Mouse (Mus musculus) intestine, embryonic 16.5 days (tissue): ENCODE data around the gene Mafk. TPM values are rescaled to one million over a fixed set of nuclear protein-coding genes. Genes with fewer than 3 reads are reported as not detected.
A peak's percentile ranks its signal among the peaks of the same experiment; 100 is the strongest.

Experiments
- ATAC-seq: fragments of 200-750 bp; cut with Nextera tagmentation; 2 replicates; pipeline ENCODE4 v1.8.0; 2017; ENCODE audit warnings: moderate TSS enrichment, moderate library complexity
- H3K27ac ChIP-seq: fragments of 300-500 bp; sonication (generic); 2 replicates; pipeline ENCODE4 v1.5.1; 2014; ENCODE audit warnings: mild to moderate bottlenecking, low read length
- H3K27me3 ChIP-seq: fragments of 300-500 bp; sonication (generic); replicated peaks from 2 replicates; pipeline ENCODE4 v1.6.1; 2014; ENCODE audit warnings: low read length, control low read depth, mixed read lengths; ENCODE audit not compliant: control insufficient read depth, insufficient read depth
- H3K36me3 ChIP-seq: fragments of 300-500 bp; sonication (generic); 2 replicates; pipeline ENCODE4 v1.6.1; 2014; ENCODE audit warnings: low read length, control low read depth; ENCODE audit not compliant: control insufficient read depth, insufficient read depth
- H3K4me1 ChIP-seq: fragments of 300-500 bp; sonication (generic); 2 replicates; pipeline ENCODE4 v1.6.1; 2014; ENCODE audit warnings: low read length, control low read depth, mixed read lengths; ENCODE audit not compliant: control insufficient read depth, insufficient read depth
- H3K4me2 ChIP-seq: fragments of 300-500 bp; sonication (generic); 2 replicates; pipeline ENCODE4 v1.6.1; 2014; ENCODE audit warnings: low read depth, low read length, control low read depth
- H3K4me3 ChIP-seq: fragments of 300-500 bp; sonication (generic); 2 replicates; pipeline ENCODE4 v1.5.1; 2014; ENCODE audit warnings: mild to moderate bottlenecking, low read length
- H3K9ac ChIP-seq: fragments of 300-500 bp; sonication (generic); 2 replicates; pipeline ENCODE4 v1.6.1; 2014; ENCODE audit warnings: low read depth, low read length
- H3K9me3 ChIP-seq: fragments of 300-500 bp; sonication (generic); 2 replicates; pipeline ENCODE4 v1.6.1; 2016; ENCODE audit warnings: low read length, control low read depth; ENCODE audit not compliant: control insufficient read depth
- WGBS: fragments of 180-500 bp; shearing (Covaris S2); extraction: QIAGEN DNeasy Blood & Tissue Kit; methylation state at CpG from one replicate; pipeline ENCODE4 v1.1.7; 2014; 5-methylcytosine and 5-hydroxymethylcytosine counted together
- polyA plus RNA-seq: library from polyadenylated mRNA; unstranded; fragments of >200 nt; fragmentation: Nextera tagmentation; extraction: Ambion mirVana; gene quantifications from 2 replicates; pipeline ENCODE4 v1.2.1, GENCODE M21; 2015

The Mafk gene
- polyA plus RNA-seq, 1 experiment from 2014 or later, result 25.2 TPM

DNA sequence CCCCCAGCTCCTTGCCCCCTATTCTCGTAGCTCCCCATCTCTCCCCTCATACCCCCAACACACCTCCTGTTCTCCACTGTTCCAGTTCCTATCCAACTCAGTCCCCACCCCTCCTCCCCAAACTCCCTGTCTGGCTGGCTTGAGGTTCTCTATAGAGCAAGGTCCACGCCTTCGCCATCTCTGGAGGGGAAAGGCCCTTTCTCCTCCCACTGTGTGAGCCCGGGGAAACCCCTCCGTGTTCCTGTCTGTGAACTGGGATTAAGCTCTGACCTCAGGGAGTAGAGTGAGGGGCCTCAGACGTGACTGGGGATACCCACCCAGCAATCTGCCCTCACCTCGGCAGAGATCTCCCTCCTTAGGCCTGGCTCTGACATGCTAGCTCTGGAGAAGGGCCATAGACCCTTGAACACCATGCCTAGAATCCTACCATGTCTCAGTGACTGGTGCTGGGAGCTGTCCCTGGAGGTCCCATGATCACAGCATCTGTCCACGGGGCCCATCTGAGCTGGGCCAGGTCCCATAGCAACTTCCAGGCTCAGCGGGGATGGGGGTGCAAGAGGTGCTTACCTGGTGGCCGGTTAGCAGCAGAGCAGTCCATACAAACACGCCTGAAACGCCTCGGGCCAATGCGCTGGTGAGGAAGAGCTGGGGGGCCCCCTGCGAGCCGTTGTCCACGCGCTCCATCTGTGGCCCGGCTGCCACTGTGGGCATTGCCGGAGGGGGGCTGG, 21.2 kb downstream of the Mafk start:
- H3K36me3 ChIP-seq, result peaks cover 5% of the 10 kb centered on the region; the same call in 1 of the 2 replicates
- H3K27me3 ChIP-seq, result no peaks in the 10 kb centered on the region
- ATAC-seq, result peak; percentile 3
- peak overlapping the region; percentile 86 for H3K27ac ChIP-seq
- H3K9ac ChIP-seq, result peak overlapping the region; percentile 66
- H3K4me2 ChIP-seq, result peak overlapping the region; percentile 44
- no peaks in the 10 kb centered on the region for H3K9me3 ChIP-seq
- H3K4me1 ChIP-seq, result peaks cover 19% of the 10 kb centered on the region
- WGBS, result 60% methylated on average over 20 of the region's 20 CpGs
- peak overlapping the region; percentile 46 for H3K4me3 ChIP-seq

GRCm38 (mm10) chr5:139813126-139813490, 21.8 kb downstream of the Mafk start:
- H3K4me3 ChIP-seq, result peak overlapping the region; percentile 46
- H3K36me3 ChIP-seq, result peaks cover 3% of the 10 kb centered on the region; the same call in 1 of the 2 replicates
- H3K27me3 ChIP-seq, result no peaks in the 10 kb centered on the region
- peaks cover 19% of the 10 kb centered on the region for H3K4me1 ChIP-seq
- peak overlapping the region; percentile 44 for H3K4me2 ChIP-seq
- WGBS, result 28% methylated on average over 10 of the region's 10 CpGs
- peak overlapping the region; percentile 86 for H3K27ac ChIP-seq
- ATAC-seq, result peak; percentile 41
- peak overlapping the region; percentile 66 for H3K9ac ChIP-seq
- no peaks in the 10 kb centered on the region for H3K9me3 ChIP-seq

DNA sequence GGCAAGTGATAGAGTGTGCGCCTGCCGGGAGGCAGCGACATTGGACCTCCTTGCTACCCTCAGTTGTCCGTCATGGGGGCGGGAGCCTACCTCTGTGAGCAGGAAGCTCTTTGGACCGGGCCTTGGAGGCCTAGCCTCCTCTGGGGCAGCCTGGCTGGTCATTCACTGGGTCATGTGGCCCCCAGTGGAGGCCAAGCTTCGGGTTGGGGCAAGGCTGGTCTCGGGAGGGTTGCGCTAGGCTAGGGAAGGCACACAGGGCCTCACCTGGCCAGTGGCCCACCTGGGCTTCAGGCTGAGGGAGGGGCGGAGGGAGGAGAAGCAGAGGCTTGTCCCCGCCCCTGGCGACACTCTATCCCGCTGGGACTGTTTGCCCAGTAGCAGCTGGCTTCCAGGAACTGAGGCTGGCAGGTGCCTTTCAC, 22.7 kb downstream of the Mafk start:
- Histone ChIP-seq H3K4me3 (peak overlapping the region; percentile 46), H3K36me3 (peaks cover 3% of the 10 kb centered on the region; the same call in 1 of the 2 replicates), H3K4me2 (peak overlapping the region; percentile 44), H3K27ac (peak overlapping the region; percentile 86), H3K9ac (peak overlapping the region; percentile 66), H3K4me1 (peaks cover 19% of the 10 kb centered on the region), H3K9me3 (no peaks in the 10 kb centered on the region), H3K27me3 (no peaks in the 10 kb centered on the region)
- ATAC-seq, result peak; percentile 72
- 4% methylated on average over 13 of the region's 13 CpGs for WGBS

- H3K4me3 ChIP-seq, result no peak overlapping the region
- no peak for ATAC-seq
- 55% methylated on average over 6 of the region's 6 CpGs for WGBS
- H3K36me3 ChIP-seq, result no peaks in the 10 kb centered on the region
- H3K27me3 ChIP-seq, result no peaks in the 10 kb centered on the region
- H3K27ac ChIP-seq, result no peak overlapping the region
- H3K4me2 ChIP-seq, result no peak overlapping the region
- no peaks in the 10 kb centered on the region for H3K9me3 ChIP-seq
- H3K9ac ChIP-seq, result no peak overlapping the region
- peaks cover 24% of the 10 kb centered on the region for H3K4me1 ChIP-seq
Measured at GRCm38 (mm10) chr5:139815964-139816363, 24.7 kb downstream of the Mafk start.

GRCm38 (mm10) chr5:139816445-139816844, 25.1 kb downstream of the Mafk start:
- no peak overlapping the region for H3K4me3 ChIP-seq
- H3K4me1 ChIP-seq, result peaks cover 29% of the 10 kb centered on the region
- no peak overlapping the region for H3K4me2 ChIP-seq
- H3K27ac ChIP-seq, result no peak overlapping the region
- no peaks in the 10 kb centered on the region for H3K36me3 ChIP-seq
- H3K27me3 ChIP-seq, result no peaks in the 10 kb centered on the region
- ATAC-seq, result no peak
- H3K9ac ChIP-seq, result no peak overlapping the region
- no peaks in the 10 kb centered on the region for H3K9me3 ChIP-seq

- H3K4me3 ChIP-seq, result no peak overlapping the region
- H3K36me3 ChIP-seq, result no peaks in the 10 kb centered on the region
- WGBS, result 0% methylated on average over 1 of the region's 1 CpGs
- no peak overlapping the region for H3K4me2 ChIP-seq
- no peak for ATAC-seq
- H3K27me3 ChIP-seq, result no peaks in the 10 kb centered on the region
- H3K9me3 ChIP-seq, result no peaks in the 10 kb centered on the region
- no peak overlapping the region for H3K27ac ChIP-seq
- no peak overlapping the region for H3K9ac ChIP-seq
- peaks cover 30% of the 10 kb centered on the region for H3K4me1 ChIP-seq
Measured at GRCm38 (mm10) chr5:139817292-139817691, 26.0 kb downstream of the Mafk start.

DNA sequence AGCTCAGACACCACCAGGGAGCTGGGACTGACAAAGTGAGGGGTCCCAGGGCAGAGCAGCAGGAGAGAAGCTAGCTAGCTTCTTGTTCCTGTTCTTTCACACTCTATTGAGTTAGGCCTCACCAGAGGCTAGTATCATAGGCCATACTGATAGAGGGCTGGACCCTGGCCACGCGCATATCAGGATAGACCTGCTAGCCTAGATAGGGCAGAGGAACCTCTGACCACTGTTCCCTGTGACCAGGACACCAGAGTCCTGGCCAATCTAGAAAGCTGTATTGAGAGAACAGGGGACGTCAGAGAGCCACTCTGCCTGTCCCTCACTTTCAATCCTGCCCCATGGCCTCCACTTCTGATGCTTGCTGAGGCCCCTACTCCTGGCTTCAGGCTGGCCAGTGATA, 26.7 kb downstream of the Mafk start:
- Histone ChIP-seq H3K36me3 (peaks cover 3% of the 10 kb centered on the region; the same call in 1 of the 2 replicates), H3K4me3 (peak overlapping the region; percentile 42), H3K4me1 (peaks cover 23% of the 10 kb centered on the region), H3K4me2 (peak overlapping the region; percentile 47), H3K9me3 (no peaks in the 10 kb centered on the region), H3K9ac (peak overlapping the region; percentile 69), H3K27me3 (no peaks in the 10 kb centered on the region), H3K27ac (peak overlapping the region; percentile 94)
- 86% methylated on average over 3 of the region's 3 CpGs for WGBS
- no peak for ATAC-seq

GRCm38 (mm10) chr5:139818801-139819200, 27.5 kb downstream of the Mafk start:
- H3K4me1 ChIP-seq, result peaks cover 20% of the 10 kb centered on the region
- peak; percentile 27; the same call in 1 of the 2 replicates for ATAC-seq
- H3K9me3 ChIP-seq, result no peaks in the 10 kb centered on the region
- H3K36me3 ChIP-seq, result peaks cover 4% of the 10 kb centered on the region; the same call in 1 of the 2 replicates
- peak overlapping the region; percentile 69 for H3K9ac ChIP-seq
- peak overlapping the region; percentile 42 for H3K4me3 ChIP-seq
- H3K27ac ChIP-seq, result peak overlapping the region; percentile 94
- 47% methylated on average over 4 of the region's 4 CpGs for WGBS
- H3K4me2 ChIP-seq, result peak overlapping the region; percentile 47
- H3K27me3 ChIP-seq, result no peaks in the 10 kb centered on the region

GRCm38 (mm10) chr5:139819538-139820181, 28.3 kb downstream of the Mafk start, which contains the start of gene Tmem184a:
Gene Tmem184a (minus strand): TSS chr5:139819917.
- WGBS, result 73% methylated on average over 9 of the region's 9 CpGs
- Histone ChIP-seq H3K4me1 (peaks cover 20% of the 10 kb centered on the region), H3K4me3 (peak within 1 kb of the TSS; percentile 42), H3K4me2 (peak within 1 kb of the TSS; percentile 47), H3K36me3 (peaks cover 4% of the 10 kb centered on the region; the same call in 1 of the 2 replicates), H3K9me3 (no peaks in the 10 kb centered on the region), H3K27me3 (no peaks in the 10 kb centered on the region), H3K27ac (peak within 1 kb of the TSS; percentile 94), H3K9ac (peak within 1 kb of the TSS; percentile 69)
- peak; percentile 52 for ATAC-seq
